Mouse (Mus musculus): ENCODE results near the gene Rnf149.

The Rnf149 gene

DNA sequence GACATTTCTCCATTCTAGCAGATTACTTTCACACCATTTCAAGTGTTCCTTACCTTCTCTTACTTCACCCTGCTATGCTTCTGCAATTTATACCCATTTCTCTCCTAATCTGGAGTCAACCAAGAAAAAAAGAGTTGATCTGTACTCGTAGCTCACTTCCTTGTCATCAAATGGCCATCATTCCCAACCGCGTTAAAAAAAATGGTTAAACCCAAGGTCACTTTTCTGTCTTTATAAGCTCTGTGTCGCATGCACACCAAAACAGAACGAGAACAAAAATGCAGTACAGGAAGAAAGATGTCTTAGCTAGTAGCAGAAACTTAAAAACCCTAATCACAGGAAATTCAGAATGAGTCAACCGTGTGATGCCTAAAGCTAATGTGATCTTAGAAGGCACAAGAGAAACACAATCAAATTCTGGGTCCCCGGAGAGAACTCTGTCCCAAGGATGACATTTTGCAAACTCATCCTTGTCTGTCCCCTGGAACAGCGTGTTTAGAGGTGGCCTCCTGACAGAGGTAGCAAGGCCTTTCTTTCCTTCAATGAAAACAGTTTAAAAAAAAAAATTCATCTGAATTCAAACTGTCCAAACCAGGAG is 1.3 kb downstream of the Rnf149 start:
- no peak for DNase-seq (ENCODE audit: low read depth, low spot score)

DNA sequence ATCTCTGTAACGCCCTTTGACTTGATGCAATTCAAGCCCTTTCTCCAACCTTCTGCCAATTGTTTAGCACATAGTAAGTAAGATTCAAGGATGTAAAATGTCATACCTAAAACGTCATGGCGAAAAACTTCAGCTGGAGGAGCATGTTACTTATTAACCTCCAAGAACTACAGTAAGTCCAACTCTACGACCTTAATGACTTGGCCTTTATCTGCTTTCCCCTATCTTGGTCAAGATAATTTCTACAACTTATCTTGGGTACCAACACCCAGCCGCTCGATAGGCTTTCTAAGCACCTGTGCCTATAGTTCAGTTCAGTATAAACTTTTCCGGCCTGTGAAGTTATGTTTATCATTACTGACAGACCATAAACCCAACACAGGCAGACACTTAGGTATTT is 3.3 kb downstream of the Rnf149 start:
- no peak for DNase-seq (ENCODE audit: low read depth, low spot score)

- DNase-seq (ENCODE audit: low read depth, low spot score): no peak
These were observed 5.6 kb downstream of the Rnf149 start for GRCm38 (mm10) chr1:39571653-39572052.

- no peak for DNase-seq (ENCODE audit: low read depth, low spot score)
These were observed 9.1 kb downstream of the Rnf149 start for GRCm38 (mm10) chr1:39568079-39568478.

- DNase-seq (ENCODE audit: low read depth, low spot score): no peak
These were observed 12.6 kb downstream of the Rnf149 start for GRCm38 (mm10) chr1:39564603-39565002.

DNA sequence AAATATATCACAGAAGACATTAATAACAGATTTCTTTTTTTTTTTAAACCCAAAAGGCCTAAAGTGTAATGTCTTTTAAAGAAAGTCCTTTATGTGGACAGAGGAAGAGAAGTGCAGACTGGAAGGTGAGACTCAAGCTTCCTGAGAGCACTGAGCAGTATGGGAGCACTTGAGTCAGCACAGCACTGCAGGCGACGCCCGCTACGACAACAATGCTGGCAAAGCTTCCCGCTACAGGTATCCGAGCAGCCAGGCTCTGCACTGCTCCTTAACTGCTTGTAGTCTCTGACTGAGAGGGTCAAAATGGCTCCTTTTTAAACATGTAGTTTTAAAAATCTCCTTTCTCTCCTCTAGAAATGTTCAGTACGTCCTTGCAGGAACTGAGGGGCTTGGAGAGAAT is 14.0 kb downstream of the Rnf149 start:
- DNase-seq (ENCODE audit: low read depth, low spot score): peak; percentile 64

GRCm38 (mm10) chr1:39561920-39562319 is 15.3 kb downstream of the Rnf149 start:
- no peak for DNase-seq (ENCODE audit: low read depth, low spot score)

DNA sequence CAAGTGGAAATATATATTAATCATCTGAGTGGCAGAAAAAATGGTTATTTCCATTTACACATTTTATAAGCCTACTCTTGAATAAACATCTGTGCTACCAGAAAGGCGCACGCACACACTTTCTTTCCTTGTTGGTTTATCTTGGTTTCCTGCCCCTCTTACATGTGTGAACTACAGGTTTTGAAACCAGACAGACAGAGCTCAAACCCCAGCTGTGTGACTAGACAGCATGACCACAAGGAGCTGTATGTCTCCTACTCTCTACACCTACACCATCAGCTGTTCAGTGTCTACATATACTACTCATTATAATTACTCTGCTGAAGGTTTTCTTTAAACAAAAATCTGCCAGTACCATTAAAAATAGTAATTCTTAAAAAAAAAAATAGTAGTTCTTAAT is 18.2 kb downstream of the Rnf149 start:
- DNase-seq (ENCODE audit: low read depth, low spot score): no peak

DNA sequence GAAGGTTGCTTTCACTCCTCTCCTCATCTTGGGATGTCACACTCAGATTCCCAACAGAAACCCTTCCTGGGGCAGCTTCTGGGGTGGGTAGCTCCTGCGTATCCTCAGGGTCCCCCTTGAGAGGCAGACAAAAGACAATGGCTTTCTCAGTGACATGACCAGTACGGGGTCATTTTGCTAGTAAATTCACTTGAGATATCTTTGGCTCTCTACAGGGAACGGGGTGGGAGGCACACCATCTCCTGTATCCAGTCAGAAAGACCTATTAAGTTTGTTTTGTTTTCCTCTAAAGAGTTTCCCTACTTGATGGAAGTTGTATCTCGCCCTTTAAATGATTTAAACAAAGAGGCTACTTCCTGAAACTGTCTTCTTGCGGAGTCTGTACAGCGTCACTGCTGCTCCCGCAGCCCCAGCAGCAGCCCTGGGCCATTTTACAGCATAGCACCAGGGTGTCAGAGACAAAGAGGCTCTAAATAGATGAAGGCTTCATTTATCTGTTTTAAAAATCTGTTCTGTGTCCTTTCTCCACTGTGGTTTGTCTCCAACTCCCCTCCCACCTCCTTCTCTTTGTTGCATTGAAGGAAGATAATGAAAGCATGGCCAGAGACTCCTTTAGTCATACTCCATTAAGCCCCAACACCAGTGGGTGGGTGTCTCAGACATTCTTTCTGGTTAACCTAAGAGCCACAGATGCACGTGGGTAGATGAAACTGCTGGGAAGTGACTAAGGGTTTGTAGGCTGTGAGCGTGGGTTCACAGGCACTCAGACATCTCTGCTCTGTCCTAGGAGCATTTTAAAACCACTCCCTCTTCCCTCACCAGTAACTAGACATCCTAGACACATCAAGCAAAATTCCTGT is 21.4 kb downstream of the Rnf149 start:
- DNase-seq (ENCODE audit: low read depth, low spot score): no peak

DNA sequence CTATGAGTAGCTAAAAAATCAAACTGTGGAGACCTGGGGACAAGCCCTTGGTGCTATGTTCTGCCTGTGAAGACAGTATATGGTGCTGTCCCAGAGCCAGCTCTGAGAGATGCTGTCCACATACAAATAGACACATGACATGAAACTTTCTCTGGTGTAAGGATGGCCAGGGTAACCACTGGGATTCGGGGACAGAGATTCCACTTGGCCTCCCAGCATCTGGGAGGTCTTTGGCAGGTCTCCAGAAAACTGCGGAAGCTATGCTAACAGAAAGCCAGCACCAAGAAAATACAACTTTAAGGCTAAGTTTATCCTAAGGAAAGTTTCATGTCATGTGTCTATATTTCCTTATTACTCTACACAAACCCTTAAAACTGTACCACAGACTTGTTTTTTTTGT is 27.4 kb downstream of the Rnf149 start:
- DNase-seq (ENCODE audit: low read depth, low spot score): no peak

DNA sequence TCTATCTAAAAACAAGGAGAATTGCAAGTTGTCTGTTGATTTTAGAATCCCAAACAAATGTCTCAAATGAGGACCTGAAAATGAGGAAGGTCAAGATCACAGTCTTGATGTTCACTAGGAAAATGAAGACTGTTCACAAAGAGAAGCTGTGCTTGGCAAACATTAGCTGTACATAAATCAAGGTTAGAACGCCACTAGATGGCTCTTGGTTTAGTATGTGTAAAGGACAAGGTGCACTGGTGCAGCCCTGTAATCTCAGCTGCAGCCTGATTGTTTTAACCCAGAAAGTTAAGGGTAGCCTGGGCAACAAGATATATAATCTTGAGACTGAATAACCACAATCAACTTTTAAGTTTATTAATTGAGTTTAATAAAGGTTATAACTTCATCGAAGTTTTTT is 30.0 kb downstream of the Rnf149 start:
- no peak for DNase-seq (ENCODE audit: low read depth, low spot score)

GRCm38 (mm10) chr1:39546160-39546866 is 30.9 kb downstream of the Rnf149 start:
- DNase-seq (ENCODE audit: low read depth, low spot score): no peak

GRCm38 (mm10) chr1:39545589-39545988 is 31.6 kb downstream of the Rnf149 start:
- DNase-seq (ENCODE audit: low read depth, low spot score): no peak

DNA sequence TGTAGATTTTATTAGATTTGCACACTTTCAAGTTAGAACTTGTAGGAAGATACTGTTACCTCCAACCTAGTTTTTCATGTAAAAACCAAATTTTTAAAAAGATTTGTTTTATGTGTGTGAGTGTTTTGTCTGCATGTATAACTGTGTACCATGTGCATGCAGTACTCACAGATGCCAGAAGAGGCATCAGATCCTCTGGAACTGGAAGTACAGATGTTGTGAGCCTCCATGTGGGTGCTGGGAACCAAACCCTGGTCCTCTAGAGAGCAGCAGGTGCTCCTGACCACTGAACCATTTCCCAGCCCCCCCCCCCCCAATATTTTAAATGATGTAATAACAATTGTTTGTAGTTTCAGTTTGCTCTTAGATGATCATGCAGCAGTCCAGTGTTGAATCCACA is 36.6 kb downstream of the Rnf149 start:
- peak; percentile 65 for DNase-seq (ENCODE audit: low read depth, low spot score)

GRCm38 (mm10) chr1:39537631-39538380 is 39.4 kb downstream of the Rnf149 start:
- DNase-seq (ENCODE audit: low read depth, low spot score): no peak

GRCm38 (mm10) chr1:39536701-39537100 is 40.5 kb downstream of the Rnf149 start:
- DNase-seq (ENCODE audit: low read depth, low spot score): no peak

DNA sequence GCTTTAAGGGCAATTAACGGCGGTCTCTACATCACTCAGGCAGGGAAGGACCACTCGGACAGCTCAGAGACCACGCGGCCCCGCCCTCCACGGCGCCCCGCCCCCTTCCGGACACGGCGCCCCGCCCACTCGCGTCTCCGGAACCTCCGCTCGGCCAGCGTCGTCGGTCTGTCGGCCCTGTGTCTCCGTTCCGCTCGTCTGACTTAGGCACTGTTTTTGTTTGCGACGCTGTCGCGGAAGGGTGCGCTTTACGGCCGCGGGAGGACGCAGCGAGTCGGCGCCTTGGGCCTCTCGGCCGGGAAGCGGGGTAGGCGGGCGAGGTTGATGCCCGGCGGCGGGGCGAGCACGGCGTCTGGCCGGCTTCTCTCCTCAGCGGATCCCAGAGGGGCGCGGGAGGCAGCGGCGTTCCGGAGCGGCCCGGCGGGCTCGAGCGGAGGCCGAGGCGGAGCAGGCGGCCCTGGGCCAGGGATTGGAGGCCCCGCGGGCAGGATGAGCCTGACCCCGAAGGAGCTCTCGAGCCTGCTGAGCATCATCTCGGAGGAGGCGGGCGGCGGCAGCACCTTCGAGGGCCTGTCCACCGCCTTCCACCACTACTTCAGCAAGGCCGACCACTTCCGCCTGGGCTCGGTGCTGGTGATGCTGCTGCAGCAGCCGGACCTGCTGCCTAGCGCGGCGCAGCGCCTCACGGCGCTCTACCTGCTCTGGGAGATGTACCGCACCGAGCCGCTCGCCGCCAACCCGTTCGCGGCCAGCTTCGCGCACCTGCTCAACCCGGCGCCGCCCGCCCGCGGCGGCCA is 41.5 kb downstream of the Rnf149 start:
- DNase-seq (ENCODE audit: low read depth, low spot score): peak; percentile 100

DNA sequence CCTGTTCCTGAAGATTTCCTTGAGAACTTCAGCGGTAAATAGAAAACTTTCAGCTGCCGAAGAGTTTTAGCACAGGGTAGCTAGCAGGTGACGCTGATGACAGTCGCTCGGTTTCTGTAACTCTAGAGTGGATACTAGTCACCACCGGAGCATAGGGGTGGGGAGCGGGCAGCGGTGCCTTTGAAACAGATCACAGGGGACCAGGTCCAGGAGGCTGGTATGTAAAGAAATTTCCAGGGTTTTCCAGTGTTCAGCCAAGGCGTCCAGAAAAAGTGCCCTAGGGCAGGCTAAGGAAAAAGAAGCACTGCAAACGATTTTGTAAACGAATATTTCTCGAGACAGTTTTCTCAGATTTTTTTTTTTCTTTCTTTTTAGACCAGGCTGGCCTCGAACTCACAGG is 42.4 kb downstream of the Rnf149 start, which contains the start of gene Cnot11:
Gene Cnot11 (plus strand): TSS at position 162 of the 400 bp plus-strand sequence.
- no peak for DNase-seq (ENCODE audit: low read depth, low spot score)

DNA sequence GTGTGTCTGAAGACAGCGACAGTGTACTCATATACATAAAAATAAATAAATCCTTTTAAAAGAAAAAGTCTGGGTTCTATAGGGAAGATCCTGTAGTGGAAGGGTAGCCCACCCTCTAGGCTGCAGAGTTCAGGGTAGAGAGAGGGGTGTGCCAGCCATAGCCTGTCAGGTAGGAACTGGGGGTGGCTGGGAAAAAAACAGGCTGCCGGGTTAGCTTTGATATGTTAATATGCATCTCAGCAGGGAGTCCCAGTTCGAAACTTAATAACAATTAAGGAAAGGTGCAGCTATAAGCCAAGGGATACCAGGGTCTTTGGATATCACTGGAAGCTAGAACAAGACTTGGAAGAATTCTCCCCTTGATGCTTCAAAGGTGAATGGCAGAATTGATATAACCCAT is 43.3 kb downstream of the Rnf149 start:
- DNase-seq (ENCODE audit: low read depth, low spot score): peak; percentile 87

- peak; percentile 80 for DNase-seq (ENCODE audit: low read depth, low spot score)
These were observed 46.2 kb downstream of the Rnf149 start for GRCm38 (mm10) chr1:39531036-39531435.
